Mouse (Mus musculus): ENCODE measurements around the gene Olfr594.
"Not testable (repeated sequence)": the region's sequence is repeated elsewhere in the genome, so short reads cannot be mapped to it uniquely, and the experiment has no call there.

Olfr594 gene

DNA sequence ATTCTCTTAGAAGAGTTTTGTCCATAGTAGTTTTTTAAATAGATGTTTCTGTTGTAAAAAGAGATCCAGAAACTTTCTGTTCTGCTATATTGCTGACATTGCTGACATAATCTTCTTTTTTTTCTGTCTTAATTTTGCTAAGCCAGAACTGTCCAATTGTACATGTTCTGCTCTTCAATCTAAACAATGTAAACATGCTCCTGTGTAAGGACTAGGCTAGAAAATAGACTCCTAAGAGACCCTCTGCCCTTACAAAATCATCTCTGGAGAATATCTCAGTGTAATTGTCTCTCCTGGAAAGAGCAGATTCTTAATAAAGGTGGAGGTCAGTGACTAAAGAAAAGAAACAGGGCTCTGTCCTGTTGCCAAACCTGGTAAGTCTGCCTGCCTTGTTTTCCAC lies at the start of gene Olfr594:
TSS of gene Olfr594 (plus strand) at position 301 of the 400 bp plus-strand sequence.
- DNase-seq: no peak

DNA sequence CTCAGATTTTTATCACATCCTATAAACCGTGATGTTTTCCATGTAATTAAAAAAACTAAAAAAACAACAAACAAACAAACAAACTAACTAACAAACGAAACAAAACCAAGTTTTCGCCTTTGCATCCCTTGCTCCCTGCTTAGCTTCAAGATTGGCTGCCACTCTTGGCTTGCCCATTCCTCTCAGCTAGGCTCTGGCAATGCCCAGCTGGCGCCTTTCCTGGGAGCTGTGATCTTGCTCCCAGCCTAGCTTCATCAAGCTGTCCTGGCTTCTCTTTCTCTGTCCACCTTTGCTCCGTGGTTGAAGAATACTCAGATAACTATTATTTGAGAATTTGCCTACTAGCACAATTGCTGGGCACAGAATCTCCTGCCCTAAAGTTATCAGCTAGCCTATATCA lies 47.1 kb upstream of the Olfr594 start:
- DNase-seq: no peak

DNA sequence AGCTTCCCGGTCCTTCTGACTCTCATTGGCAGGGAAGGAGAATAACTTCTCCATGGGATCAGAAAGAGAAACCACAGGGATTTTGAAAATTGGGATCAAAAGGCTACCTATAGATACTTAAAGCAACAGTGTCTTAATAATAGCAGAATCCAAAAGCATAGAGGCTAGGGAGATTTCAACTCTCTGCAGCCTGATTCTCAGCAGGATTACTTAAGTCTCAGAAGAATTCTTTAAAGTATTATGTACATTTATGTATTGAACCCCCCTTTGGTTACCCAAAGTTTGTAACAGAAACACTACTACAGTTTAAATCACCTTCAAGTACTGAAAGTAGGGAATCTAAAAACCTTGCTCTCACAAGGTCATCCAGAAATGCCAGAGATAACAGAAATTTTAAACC lies 38.6 kb upstream of the Olfr594 start, which contains the start of gene Olfr591:
TSS of gene Olfr591 (minus strand) at position 101 of the 400 bp plus-strand sequence.
- no peak for DNase-seq

DNA sequence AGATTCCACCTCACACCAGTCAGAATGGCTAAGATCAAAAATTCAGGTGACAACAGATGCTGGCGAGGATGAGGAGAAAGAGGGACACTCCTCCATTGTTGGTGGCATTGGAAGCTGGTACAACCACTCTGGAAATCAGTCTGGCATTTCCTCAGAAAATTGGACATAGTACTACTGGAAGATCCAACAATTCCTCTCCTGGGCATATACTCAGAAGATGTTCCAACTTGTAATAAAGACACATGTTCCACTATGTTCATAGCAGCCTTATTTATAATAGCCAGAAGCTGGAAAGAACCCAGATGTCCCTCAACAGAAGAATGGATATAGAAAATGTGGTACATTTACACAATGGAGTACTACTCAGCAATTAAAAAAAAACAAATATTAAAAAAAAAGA lies 32.3 kb upstream of the Olfr594 start, which contains the start of gene Olfr592:
TSS of gene Olfr592 (plus strand) at position 301 of the 400 bp plus-strand sequence.
- not testable (repeated sequence) for DNase-seq

DNA sequence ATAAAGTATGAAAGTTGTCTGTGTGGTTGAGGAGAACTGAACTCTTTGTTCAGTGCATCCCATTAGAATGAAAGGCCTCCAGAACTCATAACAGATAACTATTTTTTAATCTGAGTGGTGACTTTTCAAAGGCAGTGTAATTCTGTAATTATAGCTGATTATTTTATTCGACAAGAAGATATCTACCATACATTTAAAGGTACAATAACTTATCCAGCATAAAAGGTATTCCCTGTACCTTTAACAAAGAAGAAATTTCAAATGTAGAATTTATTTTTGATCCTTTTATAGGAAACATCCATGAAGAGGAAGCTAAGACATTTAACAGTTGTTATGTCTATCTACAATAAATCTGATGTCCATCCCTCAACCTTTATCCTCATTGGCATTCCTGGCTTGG lies 5.2 kb upstream of the Olfr594 start, which contains the start of gene Olfr593:
TSS of gene Olfr593 (plus strand) at position 301 of the 400 bp plus-strand sequence.
- DNase-seq: no peak

DNA sequence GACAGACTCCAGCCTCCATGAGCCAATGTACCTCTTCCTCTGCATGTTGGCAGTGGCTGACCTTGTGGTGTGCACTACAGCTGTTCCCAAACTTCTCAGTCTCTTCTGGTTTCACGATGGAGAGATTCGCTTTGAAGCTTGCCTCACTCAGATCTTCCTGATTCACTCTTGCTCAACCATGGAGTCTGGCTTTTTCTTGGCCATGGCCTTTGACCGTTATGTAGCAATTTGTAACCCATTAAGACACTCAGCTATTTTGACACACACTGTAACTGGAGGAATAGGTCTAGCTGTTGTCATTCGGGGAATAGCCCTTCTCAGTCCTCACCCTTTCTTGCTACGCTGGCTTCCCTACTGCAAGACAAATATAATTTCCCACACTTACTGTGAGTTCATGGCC lies 4.7 kb upstream of the Olfr594 start:
- not testable (repeated sequence) for DNase-seq

DNA sequence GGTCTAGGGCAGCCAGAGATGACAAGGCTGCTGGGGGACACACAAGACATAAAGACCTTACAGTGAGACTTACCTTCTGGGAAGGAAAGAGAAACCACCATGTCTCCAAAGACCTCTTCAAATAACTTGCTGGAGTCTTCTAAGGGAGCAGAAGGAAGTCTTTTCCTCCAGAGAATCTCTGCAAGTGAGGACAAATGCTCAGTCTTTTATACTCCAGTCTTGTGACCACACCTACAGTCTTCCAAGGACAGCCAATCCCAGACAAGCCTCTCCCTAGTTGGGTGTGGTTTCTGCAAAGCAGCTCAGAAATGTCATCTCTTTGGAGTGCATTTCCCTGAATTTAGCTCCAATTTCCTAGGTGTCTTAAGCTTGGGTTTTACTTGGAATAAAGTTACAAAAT lies 35.6 kb downstream of the Olfr594 start, which contains the start of gene Usp17ld:
TSS of gene Usp17ld (minus strand) at position 101 of the 400 bp plus-strand sequence.
- not testable (repeated sequence) for DNase-seq
